Mouse (Mus musculus) spleen, adult 2 months (tissue): ENCODE measurements around the gene Gm49450.

Source experiments
- CTCF ChIP-seq: fragments of 200-500 bp; IDR thresholded peaks from 2 replicates; pipeline ENCODE4 v1.5.1; 2011; ENCODE audit warnings: mild to moderate bottlenecking, inconsistent platforms; ENCODE audit not compliant: insufficient read depth, insufficient read length, insufficient replicate concordance; ENCODE audit errors: extremely low read depth
- POLR2A ChIP-seq: fragments of 200-500 bp; IDR thresholded peaks from 2 replicates; pipeline ENCODE4 v1.6.1; 2011; ENCODE audit warnings: low read depth, low read length, inconsistent platforms

- TF ChIP-seq POLR2A (no peak), CTCF (no peak)
Measured at GRCm38 (mm10) chr15:98989701-98990430, 36.5 kb upstream of the Gm49450 start.
